Mouse (Mus musculus): ENCODE measurements around the gene D6Wsu163e.

D6Wsu163e gene

GRCm38 (mm10) chr6:127006551-127006950, 66.8 kb downstream of the D6Wsu163e start:
- no peak for DNase-seq

- no peak for DNase-seq
These were observed 70.3 kb downstream of the D6Wsu163e start for GRCm38 (mm10) chr6:127010021-127010420.

GRCm38 (mm10) chr6:127011947-127012535, 72.3 kb downstream of the D6Wsu163e start:
- DNase-seq, result no peak

- DNase-seq, result no peak
These were observed 75.4 kb downstream of the D6Wsu163e start, which contains the start of gene Fgf6 for GRCm38 (mm10) chr6:127014906-127015770. Fgf6 (plus strand) TSS chr6:127015586.

GRCm38 (mm10) chr6:127019254-127019653, 79.5 kb downstream of the D6Wsu163e start:
- no peak for DNase-seq

- no peak for DNase-seq
These were observed 80.7 kb downstream of the D6Wsu163e start for GRCm38 (mm10) chr6:127020431-127020830.

- no peak for DNase-seq
These were observed 85.1 kb downstream of the D6Wsu163e start for GRCm38 (mm10) chr6:127024836-127025235.

Data from kidney, postnatal 14 days (tissue).